Mouse (Mus musculus): Measurements from ENCODE around the gene Car11. TPM values are rescaled to one million over a fixed set of nuclear protein-coding genes. Genes with fewer than 3 reads are reported as not detected.
A peak's percentile ranks its signal among the peaks of the same experiment; 100 is the strongest.

Gene Car11
- polyA plus RNA-seq, 1 experiment from 2014 or later = 8.0 TPM

GRCm38 (mm10) chr7:45707375-45707967, 7.8 kb downstream of the Car11 start:
- H3K27me3 ChIP-seq (ENCODE audit: control insufficient read depth, insufficient read depth, low read length) = no peaks in the 10 kb centered on the region
- no peaks in the 10 kb centered on the region for H3K9me3 ChIP-seq (ENCODE audit: control insufficient read depth, low read length)
- peak overlapping the region; percentile 55 for H3K9ac ChIP-seq (ENCODE audit: low read length)
- 0 out of 2 replicates have a peak, but pooled peaks have one; percentile 7 for ATAC-seq (ENCODE audit: insufficient number of reproducible peaks, insufficient read depth, low FRiP score, low read depth)
- peaks cover 21 to 41% of the 10 kb centered on the region in 2 experiments for H3K4me1 ChIP-seq (ENCODE audit: control insufficient read depth in 2 of 2, insufficient read depth in 2 of 2, low read length in 2 of 2)
- H3K36me3 ChIP-seq (ENCODE audit: control insufficient read depth, insufficient read depth, low read length) = peaks cover 29% of the 10 kb centered on the region
- H3K4me3 ChIP-seq (ENCODE audit: control insufficient read depth in 1 of 2, insufficient read depth in 1 of 2, low read depth in 1 of 2, low read length in 2 of 2) = peak overlapping the region; percentile 66 to 74
- H3K27ac ChIP-seq (replicated peaks in 1 of 2; ENCODE audit: control insufficient read depth in 1 of 2, insufficient read depth in 1 of 2, low read depth in 2 of 2, low read length in 2 of 2) = peak overlapping the region; percentile 63 to 93
- WGBS = under 1% methylated on average over 27 of the region's 27 CpGs
- H3K4me2 ChIP-seq (ENCODE audit: low read length) = peak overlapping the region; percentile 96

DNA sequence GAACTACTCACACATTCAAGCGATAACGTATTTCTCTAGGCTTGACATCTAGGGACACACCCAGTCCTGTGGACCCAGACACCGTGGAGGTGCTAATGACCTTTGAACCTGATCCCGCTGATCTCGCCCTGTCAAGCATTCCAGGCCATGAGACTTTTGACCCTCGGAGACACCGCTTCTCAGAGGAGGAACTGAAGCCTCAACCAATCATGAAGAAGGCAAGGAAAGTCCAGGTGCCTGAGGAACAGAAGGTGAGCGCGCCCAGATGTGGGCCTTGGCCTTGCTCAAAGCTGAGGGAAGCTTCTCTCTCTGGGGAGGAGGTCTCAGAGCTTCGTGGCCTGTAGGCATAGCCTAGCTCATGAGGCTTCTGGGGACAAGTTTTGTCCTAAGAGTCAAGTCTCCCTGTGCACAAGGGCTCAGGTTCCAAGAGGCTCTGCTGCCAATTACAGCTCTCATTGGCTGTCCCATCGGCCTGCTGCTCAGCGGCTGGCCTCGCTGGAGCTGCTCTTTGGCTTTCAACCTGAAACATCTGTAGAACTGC, 8.6 kb downstream of the Car11 start:
- no peak for ATAC-seq (ENCODE audit: insufficient number of reproducible peaks, insufficient read depth, low FRiP score, low read depth)
- Histone ChIP-seq H3K4me2 (ENCODE audit: low read length) (peak overlapping the region; percentile 96), H3K9me3 (ENCODE audit: control insufficient read depth, low read length) (no peaks in the 10 kb centered on the region), H3K4me3 (ENCODE audit: control insufficient read depth in 1 of 2, insufficient read depth in 1 of 2, low read depth in 1 of 2, low read length in 2 of 2) (0 out of 4 replicates have a peak overlapping the region, but pooled peaks of 1 of the 2 experiments have one; percentile 74), H3K9ac (ENCODE audit: low read length) (0 out of 2 replicates have a peak overlapping the region, but pooled peaks have one; percentile 14), H3K4me1 (ENCODE audit: control insufficient read depth in 2 of 2, insufficient read depth in 2 of 2, low read length in 2 of 2) (peaks cover 21 to 38% of the 10 kb centered on the region in 2 experiments), H3K27me3 (ENCODE audit: control insufficient read depth, insufficient read depth, low read length) (no peaks in the 10 kb centered on the region), H3K27ac (replicated peaks in 1 of 2; ENCODE audit: control insufficient read depth in 1 of 2, insufficient read depth in 1 of 2, low read depth in 2 of 2, low read length in 2 of 2) (no peak overlapping the region), H3K36me3 (ENCODE audit: control insufficient read depth, insufficient read depth, low read length) (peaks cover 38% of the 10 kb centered on the region)
- WGBS = 46% methylated on average over 13 of the region's 13 CpGs

DNA sequence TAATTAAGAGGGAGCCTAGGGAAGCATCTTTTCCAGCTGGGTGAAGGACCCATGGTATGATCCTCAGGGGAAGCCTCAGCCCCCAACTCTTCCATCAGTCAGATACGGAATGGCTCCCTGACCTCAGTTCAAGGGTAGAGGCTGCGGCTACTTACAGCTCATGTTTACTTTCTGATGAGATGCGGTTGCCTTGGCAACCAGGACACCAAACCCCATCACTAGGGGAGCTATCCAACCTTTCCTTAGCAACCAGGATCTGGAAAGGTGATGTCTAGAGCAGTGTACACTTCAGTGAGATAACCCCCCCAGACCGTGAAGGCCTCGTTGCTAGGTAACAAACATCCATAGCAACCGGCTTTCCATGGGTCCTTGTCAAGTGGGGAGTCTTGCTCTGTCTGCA, 9.4 kb downstream of the Car11 start:
- no peaks in the 10 kb centered on the region for H3K27me3 ChIP-seq (ENCODE audit: control insufficient read depth, insufficient read depth, low read length)
- no peak overlapping the region for H3K4me2 ChIP-seq (ENCODE audit: low read length)
- no peaks in the 10 kb centered on the region for H3K9me3 ChIP-seq (ENCODE audit: control insufficient read depth, low read length)
- H3K9ac ChIP-seq (ENCODE audit: low read length) = no peak overlapping the region
- 42% methylated on average over 6 of the region's 6 CpGs for WGBS
- no peak for ATAC-seq (ENCODE audit: insufficient number of reproducible peaks, insufficient read depth, low FRiP score, low read depth)
- peaks cover 16 to 32% of the 10 kb centered on the region in 2 experiments for H3K4me1 ChIP-seq (ENCODE audit: control insufficient read depth in 2 of 2, insufficient read depth in 2 of 2, low read length in 2 of 2)
- H3K36me3 ChIP-seq (ENCODE audit: control insufficient read depth, insufficient read depth, low read length) = peaks cover 44% of the 10 kb centered on the region
- no peak overlapping the region for H3K27ac ChIP-seq (replicated peaks in 1 of 2; ENCODE audit: control insufficient read depth in 1 of 2, insufficient read depth in 1 of 2, low read depth in 2 of 2, low read length in 2 of 2)
- H3K4me3 ChIP-seq (ENCODE audit: control insufficient read depth in 1 of 2, insufficient read depth in 1 of 2, low read depth in 1 of 2, low read length in 2 of 2) = no peak overlapping the region

DNA sequence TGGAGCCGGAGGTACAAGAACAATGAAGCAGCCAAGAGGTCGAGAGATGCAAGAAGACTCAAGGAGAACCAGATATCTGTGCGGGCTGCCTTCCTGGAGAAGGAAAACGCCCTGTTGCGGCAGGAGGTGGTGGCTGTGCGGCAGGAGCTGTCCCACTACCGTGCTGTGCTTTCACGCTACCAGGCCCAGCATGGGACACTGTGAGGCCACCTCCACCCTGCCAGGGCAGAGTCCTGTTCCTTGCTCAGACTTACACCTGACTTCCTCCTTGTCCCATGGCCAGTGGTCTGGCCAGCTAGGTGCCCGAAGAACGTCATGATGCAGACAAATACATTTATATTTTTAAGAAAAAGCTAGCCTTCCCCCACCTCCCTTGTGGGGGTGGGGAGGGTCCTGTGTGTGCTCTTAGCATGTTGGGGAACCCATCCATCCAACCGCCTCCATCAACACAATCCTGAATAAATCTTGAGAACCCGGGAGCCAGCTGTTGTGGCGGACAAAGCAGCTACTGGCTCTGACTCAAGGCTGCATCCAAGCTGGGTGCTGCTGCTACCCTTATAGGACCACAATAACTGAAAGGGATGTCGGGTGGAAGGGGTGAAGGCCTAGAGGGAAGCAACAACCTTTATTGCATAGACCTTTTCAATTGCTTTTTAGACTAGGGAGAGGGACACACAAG, 10.2 kb downstream of the Car11 start:
- Histone ChIP-seq H3K4me2 (ENCODE audit: low read length) (no peak overlapping the region), H3K27me3 (ENCODE audit: control insufficient read depth, insufficient read depth, low read length) (no peaks in the 10 kb centered on the region), H3K27ac (replicated peaks in 1 of 2; ENCODE audit: control insufficient read depth in 1 of 2, insufficient read depth in 1 of 2, low read depth in 2 of 2, low read length in 2 of 2) (no peak overlapping the region), H3K4me3 (ENCODE audit: control insufficient read depth in 1 of 2, insufficient read depth in 1 of 2, low read depth in 1 of 2, low read length in 2 of 2) (no peak overlapping the region), H3K9ac (ENCODE audit: low read length) (no peak overlapping the region), H3K36me3 (ENCODE audit: control insufficient read depth, insufficient read depth, low read length) (peaks cover 45% of the 10 kb centered on the region), H3K4me1 (ENCODE audit: control insufficient read depth in 2 of 2, insufficient read depth in 2 of 2, low read length in 2 of 2) (peaks cover 17 to 38% of the 10 kb centered on the region in 2 experiments), H3K9me3 (ENCODE audit: control insufficient read depth, low read length) (no peaks in the 10 kb centered on the region)
- WGBS = 74% methylated on average over 14 of the region's 14 CpGs
- no peak for ATAC-seq (ENCODE audit: insufficient number of reproducible peaks, insufficient read depth, low FRiP score, low read depth)

DNA sequence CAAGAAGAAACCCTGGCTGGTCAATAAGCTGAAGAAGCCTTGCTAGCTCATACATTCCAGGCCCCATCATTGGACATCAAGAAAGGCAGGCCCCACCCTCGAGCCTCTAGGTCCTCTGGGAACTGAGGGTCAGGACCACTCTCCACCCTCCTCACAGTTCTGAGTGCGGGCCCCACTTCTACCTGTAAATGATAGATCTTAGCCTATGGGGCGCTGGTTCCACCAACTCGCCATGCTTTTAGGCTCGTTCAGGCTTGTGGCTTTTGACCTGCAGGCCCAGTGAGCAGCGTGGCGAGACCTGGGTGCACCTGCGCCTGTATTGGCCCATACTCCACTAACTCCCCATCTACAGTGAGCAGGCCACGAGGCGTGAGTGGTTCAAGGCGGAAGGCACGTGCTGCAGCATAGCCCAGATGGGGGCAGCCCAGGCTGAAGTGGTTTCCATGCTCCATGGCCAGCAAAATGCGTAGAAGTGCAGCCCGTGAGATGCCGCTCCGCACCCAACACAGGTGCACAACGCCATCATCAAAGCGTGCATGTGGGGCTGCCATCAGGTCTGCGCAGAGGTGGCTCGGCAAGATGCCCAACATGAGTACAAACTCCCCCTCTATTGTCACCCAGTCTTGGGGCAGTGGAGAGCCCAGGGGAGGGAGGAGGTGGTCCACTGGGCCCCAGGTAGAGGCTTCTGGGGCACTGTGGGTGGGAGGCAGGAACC, 11.0 kb downstream of the Car11 start:
- H3K4me2 ChIP-seq (ENCODE audit: low read length) = no peak overlapping the region
- no peak overlapping the region for H3K27ac ChIP-seq (replicated peaks in 1 of 2; ENCODE audit: control insufficient read depth in 1 of 2, insufficient read depth in 1 of 2, low read depth in 2 of 2, low read length in 2 of 2)
- H3K9ac ChIP-seq (ENCODE audit: low read length) = no peak overlapping the region
- no peaks in the 10 kb centered on the region for H3K9me3 ChIP-seq (ENCODE audit: control insufficient read depth, low read length)
- peaks cover 45% of the 10 kb centered on the region for H3K36me3 ChIP-seq (ENCODE audit: control insufficient read depth, insufficient read depth, low read length)
- WGBS = 89% methylated on average over 20 of the region's 20 CpGs
- no peak overlapping the region for H3K4me3 ChIP-seq (ENCODE audit: control insufficient read depth in 1 of 2, insufficient read depth in 1 of 2, low read depth in 1 of 2, low read length in 2 of 2)
- peaks cover 19 to 38% of the 10 kb centered on the region in 2 experiments for H3K4me1 ChIP-seq (ENCODE audit: control insufficient read depth in 2 of 2, insufficient read depth in 2 of 2, low read length in 2 of 2)
- no peak for ATAC-seq (ENCODE audit: insufficient number of reproducible peaks, insufficient read depth, low FRiP score, low read depth)
- no peaks in the 10 kb centered on the region for H3K27me3 ChIP-seq (ENCODE audit: control insufficient read depth, insufficient read depth, low read length)

- Histone ChIP-seq H3K27me3 (ENCODE audit: control insufficient read depth, insufficient read depth, low read length) (no peaks in the 10 kb centered on the region), H3K9me3 (ENCODE audit: control insufficient read depth, low read length) (no peaks in the 10 kb centered on the region), H3K4me1 (ENCODE audit: control insufficient read depth in 2 of 2, insufficient read depth in 2 of 2, low read length in 2 of 2) (peaks cover 23 to 42% of the 10 kb centered on the region in 2 experiments), H3K4me3 (ENCODE audit: control insufficient read depth in 1 of 2, insufficient read depth in 1 of 2, low read depth in 1 of 2, low read length in 2 of 2) (no peak overlapping the region), H3K9ac (ENCODE audit: low read length) (no peak overlapping the region), H3K4me2 (ENCODE audit: low read length) (no peak overlapping the region), H3K27ac (replicated peaks in 1 of 2; ENCODE audit: control insufficient read depth in 1 of 2, insufficient read depth in 1 of 2, low read depth in 2 of 2, low read length in 2 of 2) (no peak overlapping the region), H3K36me3 (ENCODE audit: control insufficient read depth, insufficient read depth, low read length) (peaks cover 45% of the 10 kb centered on the region)
- 90% methylated on average over 24 of the region's 24 CpGs for WGBS
- ATAC-seq (ENCODE audit: insufficient number of reproducible peaks, insufficient read depth, low FRiP score, low read depth) = no peak
Measured at GRCm38 (mm10) chr7:45711316-45712021, 11.8 kb downstream of the Car11 start.

All from heart, embryonic 14.5 days (tissue).